10 mouse cellular contexts compared by ENCODE assay signal in genomic region chr10:97409181-97409581, GRCm38 (mm10).
DNase-seq lines count a peak whose midpoint lies in the region.
"Had no signal": no experiment of that assay in that cellular context is flagged by ENCODE, and none has a peak within 500 bp of the region (broad histone marks: within the 10 kb centered on the region; RNA-seq: fewer than 3 reads in every experiment).

No protein-coding gene starts in this region.

- DNase-seq in gastrocnemius, adult 18-20 months (ENCODE audit: low spot score) = peak; percentile 46
- DNase-seq in gastrocnemius, postnatal 4 days (ENCODE audit: low spot score in 2 of 2) = no peak
- DNase-seq in NIH3T3 (ENCODE audit: low read depth) = peak; percentile 63
- DNase-seq in heart, postnatal 25 days (ENCODE audit: low spot score) = peak; percentile 41
- DNase-seq in lung, postnatal 25 days (ENCODE audit: low spot score) = peak; percentile 24
- DNase-seq in right cerebral cortex, postnatal 25 days = no peak
- DNase-seq in left cerebral cortex, adult 11 months (ENCODE audit: low spot score) = no peak
- DNase-seq in adrenal gland, adult 8-10 months = no peak
- DNase-seq: cerebellum, adult 8-10 months; liver had no signal

- intact Hi-C loops in heart, postnatal 25 days (cut with DNase I) = no loop called here

Comparison
In these comparisons a context has a peak if more than half of its experiments do, and no peak if none do; other contexts are left out.
1. DNase-seq: peak in gastrocnemius, adult 18-20 months (single experiment), NIH3T3 (single experiment), heart, postnatal 25 days (single experiment) and lung, postnatal 25 days (single experiment); none in gastrocnemius, postnatal 4 days (0 of 2), right cerebral cortex, postnatal 25 days (single experiment), left cerebral cortex, adult 11 months (single experiment) and adrenal gland, adult 8-10 months (single experiment).